Mouse (Mus musculus): Measurements from ENCODE around the gene Lpo. TPM values are rescaled to one million over a fixed set of nuclear protein-coding genes. Genes with fewer than 3 reads are reported as not detected.

The Lpo gene
- total RNA-seq, 2 experiments from 2014 or later: not detected

DNA sequence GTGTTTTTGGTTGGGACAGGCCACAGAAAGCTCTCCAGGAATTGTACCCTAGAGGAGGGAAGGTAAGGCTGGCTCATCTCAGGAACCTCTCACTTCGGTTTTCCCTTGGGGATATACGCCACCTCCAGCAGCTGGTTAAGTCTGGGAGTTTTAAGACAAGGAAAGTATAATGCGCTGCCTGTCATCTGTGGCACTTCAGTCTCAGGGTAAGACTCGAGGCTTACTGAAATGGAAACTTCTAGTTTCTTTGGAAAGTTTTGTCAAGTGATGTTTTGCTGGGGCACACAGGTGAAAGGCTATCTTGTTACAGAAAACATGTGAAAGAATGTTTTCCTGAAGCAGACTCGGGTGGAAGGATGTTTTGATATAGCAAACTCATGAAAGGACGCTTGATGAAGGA, 20.7 kb downstream of the Lpo start:
- no peak for DNase-seq (ENCODE audit: low spot score in 2 of 2)

DNA sequence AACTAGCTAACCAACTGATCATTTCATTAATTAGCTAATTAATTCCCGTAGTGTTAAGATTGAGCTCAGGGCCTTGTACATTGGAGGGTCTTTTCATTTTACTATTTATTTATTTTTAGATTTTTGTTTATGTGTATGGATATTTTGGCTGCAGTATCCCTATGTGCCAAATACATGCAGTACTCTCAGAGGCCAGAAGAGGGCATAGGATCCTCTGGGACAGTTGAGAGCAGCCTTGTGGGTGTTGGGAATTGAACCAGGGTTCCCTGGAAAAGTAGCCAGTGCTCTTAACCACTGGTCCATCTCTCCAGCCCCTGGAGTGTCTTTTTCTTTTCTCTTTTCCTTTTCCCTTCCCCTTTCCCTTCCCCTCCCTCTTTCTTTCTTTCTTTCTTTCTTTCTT, 22.6 kb downstream of the Lpo start:
- DNase-seq (ENCODE audit: low spot score in 2 of 2): no peak

DNA sequence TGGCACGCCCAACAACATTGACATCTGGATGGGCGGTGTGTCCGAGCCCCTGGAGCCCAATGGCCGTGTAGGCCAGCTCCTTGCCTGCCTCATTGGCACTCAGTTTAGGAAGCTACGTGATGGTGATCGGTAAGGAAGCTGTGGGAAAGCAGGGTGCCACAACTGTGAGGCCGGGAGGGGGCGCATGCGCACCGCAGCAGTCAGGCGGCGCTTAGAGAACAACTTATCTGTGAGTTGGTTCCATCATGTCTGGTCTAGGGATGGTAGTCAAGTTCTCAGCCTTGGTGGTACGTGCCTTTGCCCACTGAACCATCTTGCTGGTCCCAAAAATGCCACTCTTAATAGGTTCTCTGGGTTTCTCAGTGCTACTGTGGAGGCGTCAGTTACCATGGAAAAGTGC, 25.5 kb downstream of the Lpo start:
- no peak for DNase-seq (ENCODE audit: low spot score in 2 of 2)

DNA sequence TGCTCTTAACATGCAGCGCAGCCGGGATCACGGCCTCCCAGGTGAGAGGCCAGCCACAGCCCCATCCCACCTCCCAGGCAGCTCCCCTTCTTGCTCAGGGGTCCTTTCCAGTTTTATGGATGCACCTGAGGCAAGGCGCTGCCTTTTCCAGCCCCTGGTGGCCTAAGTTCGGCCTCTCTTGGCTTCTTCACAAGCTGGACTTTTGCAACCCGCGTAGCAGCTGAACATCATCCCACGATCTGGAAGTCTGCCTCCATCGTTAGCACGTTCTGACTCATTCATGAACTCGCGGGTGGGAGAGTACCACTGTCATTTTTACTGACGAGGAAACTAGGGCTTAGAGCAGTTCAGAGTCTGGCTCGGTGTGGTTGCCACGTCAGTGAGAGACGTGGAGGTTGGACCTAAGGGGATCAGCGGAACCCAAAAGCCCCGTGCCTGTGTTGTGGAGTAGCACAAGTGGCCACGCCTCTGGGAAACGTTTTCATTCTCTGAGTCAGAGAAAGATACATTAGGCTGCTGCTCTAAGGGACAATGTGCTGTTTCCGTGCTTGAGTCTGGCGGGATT, 26.3 kb downstream of the Lpo start:
- no peak for DNase-seq (ENCODE audit: low spot score in 2 of 2)

DNA sequence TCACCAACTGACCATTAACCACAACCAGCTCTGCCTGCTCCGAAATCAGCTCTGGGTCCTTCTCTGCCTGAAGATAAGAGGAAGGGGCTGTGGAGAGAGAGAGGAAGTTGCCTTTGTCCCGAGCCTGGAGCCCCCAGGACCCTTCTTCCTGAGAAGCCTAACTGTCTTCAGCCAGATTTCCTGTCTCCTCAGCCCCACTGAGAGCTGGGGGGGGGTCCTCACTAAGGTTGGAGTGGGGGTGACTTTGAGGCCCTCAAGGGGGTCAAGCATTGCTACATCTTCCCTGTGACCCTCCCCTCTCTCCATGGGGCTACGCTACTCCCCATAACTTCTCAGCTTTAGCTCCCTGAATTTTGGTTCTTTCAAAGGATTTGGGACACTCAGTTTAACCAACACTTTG, 34.6 kb downstream of the Lpo start, which contains the start of gene Mpo:
TSS of gene Mpo (plus strand) at position 122 of the 400 bp plus-strand sequence.
- DNase-seq (ENCODE audit: low spot score in 2 of 2): no peak

DNA sequence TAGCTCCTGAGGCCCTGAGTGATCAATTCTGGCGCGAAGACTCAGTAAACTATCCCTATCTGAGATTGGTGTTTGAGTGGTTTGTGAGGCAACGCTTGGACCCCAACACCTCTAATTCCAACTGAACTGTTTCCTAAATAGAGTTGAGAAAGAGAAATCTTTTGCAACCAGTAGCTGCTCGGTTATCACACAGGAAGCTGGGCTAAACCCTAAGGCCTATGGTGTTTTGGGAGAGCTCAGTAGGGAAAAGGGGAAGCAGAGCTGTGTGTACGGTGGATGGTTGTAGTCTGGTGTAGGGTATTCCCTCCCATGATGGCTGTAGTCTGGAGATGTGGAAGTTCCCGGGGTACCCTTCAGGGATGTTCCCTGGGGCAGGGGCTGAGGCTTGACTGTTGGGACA, 38.0 kb downstream of the Lpo start:
- DNase-seq (ENCODE audit: low spot score in 2 of 2): no peak

DNA sequence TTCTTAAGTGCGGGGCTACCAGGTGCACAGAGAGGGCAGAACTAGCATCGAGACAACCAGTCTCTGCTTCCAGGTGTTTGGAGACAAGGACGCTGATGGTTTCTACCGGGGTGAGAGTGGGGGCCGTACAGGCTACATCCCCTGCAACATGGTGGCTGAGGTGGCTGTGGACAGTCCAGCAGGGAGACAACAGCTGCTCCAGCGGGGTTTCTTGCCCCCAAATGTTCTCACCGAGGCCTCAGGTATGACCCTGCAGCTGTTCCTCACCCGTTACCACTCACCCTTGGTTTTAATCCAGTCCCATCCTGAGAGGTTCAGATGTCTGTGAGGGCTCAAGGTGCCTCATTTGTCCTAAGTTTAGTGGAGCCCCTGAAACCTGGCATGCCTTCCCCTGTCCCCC, 48.0 kb downstream of the Lpo start:
- DNase-seq (ENCODE audit: low spot score in 2 of 2): no peak

DNA sequence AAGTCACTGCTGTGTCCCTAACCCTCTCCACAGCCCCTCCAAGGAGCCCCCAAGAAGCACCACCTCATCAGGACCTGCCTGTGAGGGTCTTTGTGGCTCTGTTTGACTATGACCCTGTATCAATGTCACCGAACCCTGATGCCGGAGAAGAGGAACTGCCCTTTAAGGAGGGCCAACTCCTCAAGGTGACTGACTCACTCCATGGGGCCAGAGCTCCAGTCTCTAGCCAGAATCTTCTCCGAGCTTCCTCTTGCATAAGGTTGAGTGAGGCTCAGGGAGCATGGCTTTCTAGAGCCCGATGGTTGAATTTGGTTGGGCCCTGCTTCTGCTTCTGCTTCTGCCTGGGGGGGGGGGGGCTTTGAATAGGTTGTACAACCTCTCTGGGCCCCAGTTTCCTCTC, 48.7 kb downstream of the Lpo start:
- DNase-seq (ENCODE audit: low spot score in 2 of 2): no peak

DNA sequence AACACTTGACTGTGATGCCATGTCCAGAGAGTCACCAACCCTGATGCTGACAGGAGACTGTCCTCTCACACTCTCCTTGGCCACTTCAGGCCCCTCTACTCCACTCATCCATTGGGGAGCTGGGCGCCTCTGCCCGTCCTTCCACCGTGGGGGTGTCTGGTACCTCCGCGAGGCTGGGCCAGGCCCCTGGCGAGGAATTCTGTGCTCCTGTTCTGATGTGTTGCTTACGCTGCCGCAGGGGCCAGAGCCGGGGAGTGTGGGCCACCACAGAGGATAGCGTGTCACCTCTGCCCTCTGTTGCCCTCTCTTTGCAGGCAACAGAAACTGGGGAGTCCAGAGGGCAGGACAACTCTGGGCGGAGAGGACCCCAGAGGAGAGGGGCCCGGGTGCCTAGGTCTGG, 49.2 kb downstream of the Lpo start:
- no peak for DNase-seq (ENCODE audit: low spot score in 2 of 2)

DNA sequence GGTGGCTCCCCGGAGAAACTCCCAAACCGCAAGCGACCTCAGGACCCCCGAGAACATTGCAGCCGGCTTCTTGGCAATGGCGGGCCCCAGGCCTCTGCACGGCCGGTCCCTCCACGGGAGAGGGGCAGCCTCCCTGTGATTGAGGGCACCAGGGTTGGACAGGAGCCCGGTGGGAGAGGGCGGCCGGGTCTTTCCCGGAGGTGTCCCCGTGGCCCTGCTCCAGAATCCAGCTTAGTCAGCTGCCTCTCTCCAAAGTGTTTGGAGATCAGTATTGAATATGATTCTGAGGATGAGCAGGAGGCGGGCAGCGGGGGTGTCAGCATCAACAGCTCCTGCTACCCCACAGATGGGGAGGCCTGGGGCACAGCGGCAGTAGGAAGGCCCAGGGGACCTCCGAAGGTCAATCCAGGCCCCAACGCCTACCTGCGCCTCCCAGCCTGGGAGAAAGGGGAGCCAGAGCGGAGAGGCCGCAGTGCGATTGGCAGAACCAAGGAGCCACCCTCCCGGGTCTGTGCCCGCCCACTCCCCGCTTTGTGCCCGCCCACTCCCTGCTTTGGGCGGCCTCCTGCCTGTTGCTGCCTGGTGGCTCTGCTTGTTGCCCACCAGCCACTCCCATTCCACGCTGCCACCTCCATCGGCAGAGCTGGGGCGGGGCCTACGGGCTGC, 49.9 kb downstream of the Lpo start:
- DNase-seq (ENCODE audit: low spot score in 2 of 2): peak in 1 of 2 experiments; percentile 36

DNA sequence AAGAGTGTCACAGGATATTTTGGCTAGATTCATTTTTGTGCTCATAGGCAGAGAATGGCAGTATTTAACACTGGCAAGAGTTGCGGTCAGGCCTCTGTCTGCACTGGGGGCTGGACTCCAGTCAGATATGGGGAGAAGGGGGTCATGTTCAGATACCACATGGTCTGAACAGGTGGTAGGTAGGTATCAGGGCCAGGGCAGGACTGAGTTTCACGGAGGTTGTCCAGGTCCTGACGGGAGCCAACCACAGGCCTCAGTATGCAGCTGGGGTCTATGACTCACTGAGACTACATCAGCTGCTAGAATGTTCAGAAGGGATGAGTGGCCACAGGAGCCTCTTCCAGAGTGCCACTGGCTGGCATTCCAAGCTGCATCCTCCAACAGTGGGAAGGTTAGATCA, 55.7 kb downstream of the Lpo start:
- no peak for DNase-seq (ENCODE audit: low spot score in 2 of 2)

DNA sequence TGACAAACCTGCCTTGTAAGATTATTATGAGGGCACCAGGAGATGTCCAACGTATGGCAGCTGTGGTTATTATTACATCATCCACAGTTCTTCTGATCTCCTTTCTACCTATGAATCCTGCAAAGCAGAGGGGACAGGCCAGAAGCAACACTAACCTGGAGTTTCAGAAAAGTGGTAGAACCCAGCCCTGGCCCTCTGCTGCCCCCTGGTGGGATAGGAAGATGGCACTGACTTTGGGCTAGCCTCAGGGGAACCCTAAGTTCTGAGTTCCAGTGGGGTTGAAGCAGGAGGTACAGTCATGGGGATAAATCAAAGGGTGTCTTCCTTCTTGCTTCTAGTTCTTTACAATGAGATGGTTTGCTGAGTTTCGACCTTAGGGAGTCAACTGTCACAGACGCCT, 57.1 kb downstream of the Lpo start:
- DNase-seq (ENCODE audit: low spot score in 2 of 2): peak in 1 of 2 experiments; percentile 60

DNA sequence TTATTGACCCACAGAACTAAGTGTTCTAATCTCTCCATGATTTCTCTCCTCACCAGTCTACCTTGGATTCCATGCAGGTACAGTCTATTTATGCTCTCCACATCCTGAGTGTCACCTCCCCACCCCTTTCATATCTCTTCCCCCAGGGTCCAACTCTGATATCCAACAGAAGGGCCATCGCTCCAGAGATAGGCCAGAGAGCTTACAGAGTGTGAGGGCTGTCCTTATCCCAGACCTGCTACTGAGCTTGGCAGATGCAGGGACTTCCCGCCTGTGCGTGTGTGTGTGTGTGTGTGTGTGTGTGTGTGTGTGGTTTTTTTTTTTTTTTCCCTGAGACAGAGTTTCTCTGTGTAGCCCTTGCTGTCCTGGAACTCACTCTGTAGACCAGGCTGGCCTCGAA, 59.3 kb downstream of the Lpo start:
- no peak for DNase-seq (ENCODE audit: low spot score in 2 of 2)

DNA sequence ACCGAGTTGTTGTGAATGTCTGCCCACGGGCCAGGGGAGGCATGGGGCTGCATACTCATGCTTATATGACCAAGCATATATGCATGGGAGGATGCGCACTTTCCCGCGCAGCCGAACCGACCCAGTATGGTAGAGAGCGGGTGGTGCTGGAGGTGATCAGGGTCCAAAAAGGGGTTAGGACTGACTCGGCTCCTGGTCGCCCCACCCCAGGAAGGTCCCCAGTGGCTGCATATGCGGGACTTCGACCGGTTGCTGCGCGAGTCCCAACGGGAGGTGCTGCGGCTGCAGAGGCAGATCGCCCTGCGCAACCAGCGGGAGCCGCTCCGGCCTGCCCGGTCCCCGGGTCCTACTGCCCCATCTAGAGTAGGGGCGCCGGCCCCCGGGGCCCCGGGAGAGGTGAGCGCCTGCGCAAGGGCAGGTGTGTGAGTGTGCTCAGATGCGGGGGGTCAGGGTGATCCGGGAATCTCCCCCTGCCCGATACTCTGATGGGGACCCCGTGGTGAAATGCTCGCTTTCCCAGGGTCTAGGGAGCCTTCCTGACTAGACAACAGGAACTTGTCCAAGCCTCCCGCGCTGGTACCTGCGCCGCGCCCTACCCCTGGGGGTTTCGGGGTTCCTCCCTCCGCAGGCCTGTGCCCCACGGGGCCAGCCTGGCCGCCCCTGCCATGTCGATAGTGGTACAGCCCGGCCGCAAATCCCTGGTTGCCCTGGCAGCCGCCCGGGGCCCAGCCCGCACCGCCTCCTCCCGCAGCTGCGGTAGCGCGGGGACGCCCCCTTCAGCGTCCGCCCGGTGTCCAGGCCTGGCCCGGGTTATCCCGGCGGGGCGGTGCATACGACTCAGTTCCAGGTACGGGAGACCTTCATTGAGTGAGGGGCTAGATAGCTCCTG, 63.9 kb downstream of the Lpo start:
- no peak for DNase-seq (ENCODE audit: low spot score in 2 of 2)

DNA sequence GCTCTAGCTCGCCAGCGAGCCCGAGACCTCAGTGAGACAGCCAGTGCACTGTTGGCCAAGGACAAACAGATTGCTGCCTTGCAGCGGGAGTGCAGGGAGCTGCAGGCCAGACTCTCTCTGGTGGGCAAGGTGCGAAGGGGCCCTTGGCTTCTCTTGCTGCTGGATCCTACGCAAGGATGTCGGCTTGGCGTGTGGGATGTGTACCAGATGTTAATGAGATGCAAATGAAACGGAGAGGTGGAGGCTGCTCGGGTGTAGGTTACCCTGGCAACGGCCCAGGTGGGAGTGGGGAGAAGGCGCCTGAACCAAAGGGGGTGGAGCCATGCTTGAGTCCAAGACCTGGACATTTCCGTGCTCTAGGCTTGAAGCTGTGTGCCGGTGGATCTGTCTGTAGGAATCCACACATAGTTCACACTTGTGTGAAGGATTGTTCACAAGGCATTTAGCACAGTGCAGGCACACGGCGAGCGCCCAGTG, 64.5 kb downstream of the Lpo start:
- DNase-seq (ENCODE audit: low spot score in 2 of 2): no peak

DNA sequence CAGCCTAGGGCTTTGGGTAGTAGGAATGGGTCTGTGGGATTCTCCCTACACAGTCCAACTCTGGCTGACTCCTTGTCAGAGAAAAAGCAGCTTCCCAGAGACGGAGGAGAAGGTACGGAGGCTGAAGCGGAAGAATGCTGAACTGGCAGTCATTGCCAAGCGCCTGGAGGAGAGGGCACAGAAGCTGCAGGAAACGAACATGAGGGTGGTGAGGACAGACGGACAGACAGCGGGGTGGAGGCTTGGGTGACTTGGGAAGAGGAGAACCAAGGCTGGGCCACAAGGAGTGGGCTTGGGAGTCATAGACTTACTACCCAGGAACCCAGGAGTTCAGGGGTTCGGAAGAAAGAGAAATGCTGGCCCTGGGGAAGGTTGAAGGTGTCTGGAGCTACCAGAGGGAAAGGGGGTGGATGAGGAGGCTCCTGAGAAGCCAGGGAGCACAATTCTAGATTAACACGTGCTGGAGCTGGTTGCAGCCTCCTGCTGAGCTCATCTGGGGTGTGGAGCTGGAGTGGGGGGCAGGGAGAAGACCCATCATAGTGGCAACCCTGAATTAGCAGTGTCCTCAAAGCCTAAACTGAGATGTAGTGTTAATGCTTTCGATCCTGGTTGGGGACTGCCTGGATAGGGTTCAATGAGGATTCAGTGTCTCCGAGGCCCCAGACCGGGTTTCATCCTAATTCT, 65.2 kb downstream of the Lpo start:
- no peak for DNase-seq (ENCODE audit: low spot score in 2 of 2)

DNA sequence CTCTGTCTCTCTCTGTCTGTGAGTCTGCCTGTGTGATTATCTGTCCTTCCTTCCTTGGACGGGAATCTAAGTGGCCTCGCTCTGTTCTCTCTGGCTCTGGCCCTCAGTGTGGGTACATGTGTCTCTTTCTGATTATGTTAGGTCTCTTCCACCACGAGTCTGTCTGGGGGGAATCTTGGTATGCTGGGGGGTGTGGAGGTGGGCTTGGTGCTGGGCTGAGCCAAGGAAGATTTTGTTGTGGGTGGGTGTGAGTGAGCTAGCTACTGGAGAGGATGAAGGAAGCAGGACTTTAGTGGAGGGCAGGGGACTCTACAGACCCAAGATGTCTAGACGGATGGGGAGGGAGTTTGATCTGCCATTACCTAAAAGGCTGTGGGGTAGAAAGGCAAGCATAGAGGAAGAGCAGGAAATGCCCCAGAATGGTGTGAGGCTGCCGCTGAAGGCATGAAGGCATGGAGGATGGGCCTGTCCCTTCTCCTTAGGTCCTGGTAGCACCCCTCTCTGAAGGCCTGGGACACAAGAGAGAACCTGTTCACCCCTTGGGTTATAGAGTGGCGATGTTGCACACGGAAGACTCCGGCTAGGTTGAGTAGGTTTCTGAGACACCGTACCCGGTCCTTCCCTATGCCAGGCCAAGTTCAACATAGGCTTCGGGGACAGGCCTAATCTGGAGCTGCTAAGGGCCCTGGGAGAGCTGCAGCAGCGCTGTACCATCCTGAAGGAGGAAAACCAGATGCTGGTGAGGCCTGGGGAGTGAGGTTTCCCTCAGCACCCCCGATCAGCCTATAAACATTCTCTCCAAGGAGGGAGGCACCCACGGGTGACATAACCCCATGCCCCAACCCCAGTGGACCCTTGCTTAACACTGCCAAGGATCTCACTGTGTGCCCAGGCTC, 66.0 kb downstream of the Lpo start:
- no peak for DNase-seq (ENCODE audit: low spot score in 2 of 2)

DNA sequence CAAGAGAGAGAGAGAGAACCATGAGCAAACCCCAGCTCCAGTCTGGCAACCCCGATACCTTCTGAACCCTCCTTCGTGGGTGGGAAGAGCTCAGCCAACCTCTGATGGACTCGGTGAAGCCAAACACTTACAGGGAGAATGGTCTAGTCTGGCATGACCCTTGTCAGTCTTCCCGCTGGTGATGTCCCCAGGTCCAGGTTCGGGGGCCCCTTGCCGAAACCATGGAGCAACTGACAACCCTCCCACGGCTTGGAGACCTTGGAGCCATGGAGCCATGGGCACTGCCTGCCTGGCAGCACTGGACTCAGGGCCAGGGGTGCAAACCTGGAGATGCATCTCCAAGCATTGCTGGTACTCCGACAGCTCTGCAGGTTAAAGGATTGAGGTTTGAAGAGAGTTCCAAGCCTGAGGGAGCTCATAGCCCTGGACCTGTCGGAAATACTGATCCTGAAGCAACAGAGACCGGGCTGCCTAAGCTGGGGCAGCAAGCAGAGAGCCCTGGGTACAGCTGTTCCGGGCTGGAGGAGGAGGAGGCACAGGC, 66.8 kb downstream of the Lpo start:
- DNase-seq (ENCODE audit: low spot score in 2 of 2): no peak

DNA sequence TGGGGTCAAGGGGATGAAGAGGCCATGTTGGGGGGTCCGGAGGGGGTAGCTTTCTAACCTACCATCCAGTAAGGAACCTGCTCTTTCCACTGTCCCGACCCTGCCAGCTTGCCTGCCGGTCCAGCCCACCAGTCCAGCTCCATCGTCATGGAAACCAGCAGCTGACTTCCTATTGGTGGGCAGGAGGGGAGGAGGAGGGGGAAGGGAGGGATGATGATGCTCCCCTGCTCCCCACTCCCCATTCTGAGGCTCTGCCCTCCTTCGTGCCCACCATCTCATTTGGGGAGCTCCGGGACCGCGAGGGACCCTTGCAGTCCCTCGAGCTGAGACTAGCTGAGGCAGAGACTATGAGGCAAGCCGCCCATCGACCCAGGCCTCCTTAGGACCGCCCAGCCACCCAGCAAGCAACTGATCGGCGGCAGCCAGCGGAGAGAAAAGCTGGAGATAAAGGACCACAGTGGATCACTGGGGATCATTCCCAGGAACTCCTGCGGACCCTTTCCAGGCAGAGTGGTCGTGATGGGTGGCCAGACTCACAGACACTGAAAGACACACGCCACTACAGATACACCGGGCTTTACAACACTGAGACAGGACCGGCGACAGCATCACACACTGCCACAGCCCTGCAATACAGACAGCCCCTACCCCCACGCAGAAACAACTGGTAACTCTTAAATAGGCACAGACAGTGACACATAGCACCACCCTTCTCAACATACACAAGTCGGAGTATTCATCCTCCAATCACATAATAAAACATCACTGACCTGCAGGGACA, 67.6 kb downstream of the Lpo start, which contains the start of gene Tspoap1:
TSS of gene Tspoap1 (plus strand) at position 241 of the 781 bp plus-strand sequence.
- DNase-seq (ENCODE audit: low spot score in 2 of 2): no peak

Measured in gastrocnemius, postnatal 4 days (tissue).